11 mouse cellular contexts compared by ENCODE assay signal in genomic region chr17:17409601-17410000, GRCm38 (mm10). TPM values are rescaled to one million over a fixed set of nuclear protein-coding genes. Genes with fewer than 3 reads are reported as not detected.
A peak's percentile ranks its signal among the peaks of the same experiment; 100 is the strongest.
DNase-seq lines count a peak whose midpoint lies in the region; ATAC-seq and TF ChIP-seq lines count a peak whose summit lies in the region.
"Had no signal": no experiment of that assay in that cellular context is flagged by ENCODE, and none has a peak within 500 bp of the region (broad histone marks: within the 10 kb centered on the region; RNA-seq: fewer than 3 reads in every experiment).

No protein-coding gene starts in this region.

- ATAC-seq in kidney, embryonic 14.5 days (ENCODE audit: low FRiP score, low TSS enrichment) = peak; percentile 54
- ATAC-seq in midbrain, embryonic 13.5 days = peak; percentile 67
- no peak for ATAC-seq in stomach, postnatal 0 days (ENCODE audit: low FRiP score, low TSS enrichment)

- no peak overlapping the region for H3K9ac ChIP-seq in kidney, embryonic 14.5 days (ENCODE audit: low read depth, low read length)
- no peak overlapping the region for H3K9ac ChIP-seq in midbrain, embryonic 13.5 days (replicated peaks)
- H3K9ac ChIP-seq in stomach, postnatal 0 days (ENCODE audit: low read length) = no peak overlapping the region
- H3K9ac ChIP-seq: stomach, embryonic 15.5 days had no signal

- H3K4me1 ChIP-seq in kidney, embryonic 14.5 days (ENCODE audit: control insufficient read depth, insufficient read depth, low read length) = no peaks in the 10 kb centered on the region
- peaks cover 30% of the 10 kb centered on the region for H3K4me1 ChIP-seq in midbrain, embryonic 13.5 days (replicated peaks)
- no peaks in the 10 kb centered on the region for H3K4me1 ChIP-seq in stomach, postnatal 0 days (replicated peaks; ENCODE audit: control insufficient read depth, insufficient read depth)

- H3K4me3 ChIP-seq in kidney, embryonic 14.5 days (ENCODE audit: low read length) = no peak overlapping the region
- no peak overlapping the region for H3K4me3 ChIP-seq in midbrain, embryonic 13.5 days (replicated peaks)
- no peak overlapping the region for H3K4me3 ChIP-seq in stomach, postnatal 0 days (ENCODE audit: low read depth, low read length)
- H3K4me3 ChIP-seq: megakaryocyte, embryonic 14.5 days; stomach, embryonic 15.5 days had no signal

- no peak for DNase-seq in kidney, adult 8-10 months
- peak; percentile 61 for DNase-seq in adipocyte (ENCODE audit: low spot score)
- peak; percentile 38 to 43 for DNase-seq in frontal cortex, postnatal 10 days (ENCODE audit: low spot score in 2 of 2)
- DNase-seq in gastrocnemius, postnatal 25 days = no peak
- DNase-seq in stomach, postnatal 0 days (ENCODE audit: low spot score) = no peak
- DNase-seq in adrenal gland, adult 8-10 months = no peak

- no peaks in the 10 kb centered on the region for H3K36me3 ChIP-seq in kidney, embryonic 14.5 days (ENCODE audit: control insufficient read depth, insufficient read depth, low read length)
- no peaks in the 10 kb centered on the region for H3K36me3 ChIP-seq in midbrain, embryonic 13.5 days
- no peaks in the 10 kb centered on the region for H3K36me3 ChIP-seq in stomach, postnatal 0 days (ENCODE audit: control insufficient read depth, insufficient read depth, low read length)
- H3K36me3 ChIP-seq: stomach, embryonic 15.5 days had no signal

- no peaks in the 10 kb centered on the region for H3K9me3 ChIP-seq in kidney, embryonic 14.5 days (ENCODE audit: control insufficient read depth, low read length)
- H3K9me3 ChIP-seq in midbrain, embryonic 13.5 days = no peaks in the 10 kb centered on the region
- H3K9me3 ChIP-seq in stomach, postnatal 0 days (ENCODE audit: control insufficient read depth, low read length) = no peaks in the 10 kb centered on the region
- H3K9me3 ChIP-seq: megakaryocyte, embryonic 14.5 days; stomach, embryonic 15.5 days had no signal

- no peak overlapping the region for H3K4me2 ChIP-seq in kidney, embryonic 14.5 days (replicated peaks; ENCODE audit: low read depth, low read length)
- no peak overlapping the region for H3K4me2 ChIP-seq in midbrain, embryonic 13.5 days (replicated peaks)
- no peak overlapping the region for H3K4me2 ChIP-seq in stomach, postnatal 0 days (replicated peaks; ENCODE audit: low read depth)
- H3K4me2 ChIP-seq: stomach, embryonic 15.5 days had no signal

- TF ChIP-seq EP300 in stomach, postnatal 0 days (optimal IDR thresholded peaks at IDR 0.05) = no peak

- H3K27me3 ChIP-seq in kidney, embryonic 14.5 days (ENCODE audit: control insufficient read depth, insufficient read depth, low read length) = no peaks in the 10 kb centered on the region
- H3K27me3 ChIP-seq in midbrain, embryonic 13.5 days = no peaks in the 10 kb centered on the region
- H3K27me3 ChIP-seq in stomach, postnatal 0 days (ENCODE audit: control insufficient read depth, insufficient read depth, low read length) = no peaks in the 10 kb centered on the region
- H3K27me3 ChIP-seq: CH12.LX; megakaryocyte, embryonic 14.5 days; stomach, embryonic 15.5 days had no signal

- no peak for TF ChIP-seq CTCF in stomach, postnatal 0 days (IDR thresholded peaks at IDR 0.05; ENCODE audit: low read depth)

- 8% methylated on average over 2 of the region's 2 CpGs for WGBS in kidney, embryonic 14.5 days
- 2% methylated on average over 2 of the region's 2 CpGs for WGBS in midbrain, embryonic 13.5 days
- WGBS in stomach, postnatal 0 days = 18% methylated on average over 2 of the region's 2 CpGs

- H3K27ac ChIP-seq in kidney, embryonic 14.5 days (ENCODE audit: low read depth, low read length) = no peak overlapping the region
- no peak overlapping the region for H3K27ac ChIP-seq in midbrain, embryonic 13.5 days
- no peak overlapping the region for H3K27ac ChIP-seq in stomach, postnatal 0 days (replicated peaks)
- H3K27ac ChIP-seq: stomach, embryonic 15.5 days had no signal

RNA-seq across cellular contexts. Expression of gene Lix1, which starts 7.1 kb away (rescaled TPM):
- 6.9 and 8.2 TPM in 2 replicates for polyA plus RNA-seq in kidney, embryonic 14.5 days (2014; fragmentation: Nextera tagmentation; extraction: Ambion mirVana)
- polyA plus RNA-seq in midbrain, embryonic 13.5 days (2015; fragmentation: Nextera tagmentation; extraction: Ambion mirVana) = 19.4 and 21.6 TPM in 2 replicates
- total RNA-seq in gastrocnemius, postnatal 25 days (2021) = 1 to 10 TPM; 2.2 to 2.6 TPM
- 4.8 and 5.3 TPM in 2 replicates for polyA plus RNA-seq in stomach, postnatal 0 days (2015; fragmentation: Nextera tagmentation; extraction: Ambion mirVana)
- total RNA-seq in adrenal gland, adult 8-10 months (2022) = 10 to 100 TPM in 3 of 4 experiments, 1 to 10 TPM in 1; 7.9 to 11.3 (median 10.1) TPM

RNA-seq across cellular contexts. Expression of gene Riok2, which starts 35.5 kb away (rescaled TPM):
- 37.1 and 38.1 TPM in 2 replicates for polyA plus RNA-seq in kidney, embryonic 14.5 days (2014; fragmentation: Nextera tagmentation; extraction: Ambion mirVana)
- polyA plus RNA-seq in midbrain, embryonic 13.5 days (2015; fragmentation: Nextera tagmentation; extraction: Ambion mirVana) = 27.0 and 30.7 TPM in 2 replicates
- total RNA-seq in gastrocnemius, postnatal 25 days (2021) = 10 to 100 TPM; 11.8 to 13.2 TPM
- 13.9 and 14.9 TPM in 2 replicates for polyA plus RNA-seq in stomach, postnatal 0 days (2015; fragmentation: Nextera tagmentation; extraction: Ambion mirVana)
- total RNA-seq in adrenal gland, adult 8-10 months (2022) = 10 to 100 TPM; 47.5 to 55.7 (median 51.9) TPM

Comparison
In these comparisons a context has a peak if more than half of its experiments do, and no peak if none do; other contexts are left out.
1. DNase-seq: peak in adipocyte (single experiment) and frontal cortex, postnatal 10 days (2 of 2); none in kidney, adult 8-10 months (0 of 2), gastrocnemius, postnatal 25 days (single experiment), stomach, postnatal 0 days (single experiment) and adrenal gland, adult 8-10 months (single experiment).